Mouse (Mus musculus) T-helper 17 cell (primary cell): ENCODE measurements at regions not wholly inside any gene's neighbourhood (a gene's known extent, or its start where the extent isn't known, plus 50 kb on each side); places are given as distances from the start of the nearest gene placed in this dataset.

Source experiments
- in situ Hi-C, 2 experiments: fragments of 300-600 bp; cut with MboI, MseI; formaldehyde crosslinking; loops; 1 replicate in 1 of 2; 2 replicates in 1 of 2; pipeline ENCODE4 v1.15.1; 2025; ENCODE audit warnings: high pct_unique_total_duplicates in 2 of 2

DNA sequence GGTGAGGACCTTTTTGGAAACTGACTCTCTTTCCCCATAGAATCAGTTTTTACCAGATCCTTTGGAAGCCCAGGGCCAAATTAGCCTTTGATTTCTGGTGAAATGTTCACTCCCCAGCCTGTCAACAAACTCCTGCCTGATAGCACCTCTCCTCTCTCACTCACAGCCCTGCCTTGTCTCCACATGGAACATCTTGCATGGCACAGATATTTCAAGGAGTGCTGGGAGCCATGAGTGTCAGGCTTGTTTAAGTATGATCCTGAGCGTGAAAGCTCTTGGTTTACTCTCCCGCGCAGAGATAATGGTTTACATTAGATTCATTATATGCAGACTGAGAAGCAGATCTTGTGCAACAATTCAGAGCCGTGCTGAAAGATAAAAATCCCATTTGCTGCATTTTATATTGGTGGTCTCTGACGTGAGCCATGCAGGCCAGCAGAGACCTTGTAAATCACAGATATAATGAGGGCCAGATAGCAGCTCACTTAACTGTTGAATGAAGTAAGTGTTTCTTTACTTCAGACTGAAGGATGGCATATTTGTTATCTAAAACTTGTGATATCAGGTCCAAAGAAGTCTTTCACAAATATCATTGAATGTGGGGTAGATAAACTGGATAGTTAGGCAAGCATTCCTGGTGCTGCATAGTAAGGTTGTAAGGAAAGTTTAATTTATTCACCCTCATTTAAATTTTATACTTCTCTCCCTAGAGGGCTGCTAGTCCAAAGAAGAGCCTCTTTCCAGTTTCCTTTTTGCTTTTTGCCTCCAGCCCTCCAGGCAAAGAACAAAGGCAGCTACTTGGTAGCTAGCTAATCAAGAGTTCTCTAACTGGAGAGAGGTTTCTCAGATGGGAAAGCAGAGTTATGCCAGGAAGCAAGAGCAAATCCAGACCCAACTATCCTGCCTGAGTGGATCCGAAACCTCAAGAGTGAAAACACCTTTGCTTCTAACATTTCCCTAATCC lies 81.8 kb downstream of the Tbx18 start:
- in situ Hi-C loops, result no loop called here

DNA sequence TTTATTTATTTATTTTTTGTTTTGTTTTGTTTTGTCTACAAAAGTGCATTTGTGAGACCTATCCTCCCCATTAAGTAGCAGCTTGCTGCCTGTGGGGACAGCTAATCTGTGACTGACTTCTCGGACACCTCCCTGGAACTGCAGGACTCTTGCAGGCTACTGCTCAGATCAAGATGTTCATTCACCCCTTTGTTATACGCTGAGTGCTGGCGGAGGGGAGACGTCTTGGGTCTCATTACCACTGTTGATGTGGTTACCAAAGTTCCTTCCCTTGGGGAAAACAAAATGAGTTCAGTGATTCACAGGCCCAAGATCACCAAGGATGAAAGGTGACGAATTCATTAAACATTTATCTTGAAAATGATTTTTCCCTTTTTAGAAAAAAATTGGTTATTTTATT lies 82.7 kb downstream of the Tbx18 start:
- in situ Hi-C loops, result no loop called here

DNA sequence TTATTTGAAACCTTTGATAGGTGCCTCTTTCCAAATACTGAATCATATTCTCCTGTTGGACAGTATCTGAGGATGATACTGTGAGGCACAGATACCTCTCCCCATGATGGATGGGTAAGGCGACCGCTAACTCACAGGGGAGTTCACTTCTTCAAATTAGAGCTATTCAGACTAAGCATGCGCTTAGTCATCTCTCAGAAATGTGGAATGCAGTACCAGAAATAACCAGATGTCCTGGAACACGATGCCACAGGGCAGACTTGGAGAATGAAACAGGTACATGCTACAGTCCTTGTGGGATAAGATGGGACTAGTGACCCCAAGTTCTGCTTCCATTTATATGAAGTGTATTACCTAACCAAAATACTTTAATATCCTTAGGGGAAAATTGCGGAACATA lies 86.0 kb downstream of the Tbx18 start:
- in situ Hi-C loops, result no loop called here

DNA sequence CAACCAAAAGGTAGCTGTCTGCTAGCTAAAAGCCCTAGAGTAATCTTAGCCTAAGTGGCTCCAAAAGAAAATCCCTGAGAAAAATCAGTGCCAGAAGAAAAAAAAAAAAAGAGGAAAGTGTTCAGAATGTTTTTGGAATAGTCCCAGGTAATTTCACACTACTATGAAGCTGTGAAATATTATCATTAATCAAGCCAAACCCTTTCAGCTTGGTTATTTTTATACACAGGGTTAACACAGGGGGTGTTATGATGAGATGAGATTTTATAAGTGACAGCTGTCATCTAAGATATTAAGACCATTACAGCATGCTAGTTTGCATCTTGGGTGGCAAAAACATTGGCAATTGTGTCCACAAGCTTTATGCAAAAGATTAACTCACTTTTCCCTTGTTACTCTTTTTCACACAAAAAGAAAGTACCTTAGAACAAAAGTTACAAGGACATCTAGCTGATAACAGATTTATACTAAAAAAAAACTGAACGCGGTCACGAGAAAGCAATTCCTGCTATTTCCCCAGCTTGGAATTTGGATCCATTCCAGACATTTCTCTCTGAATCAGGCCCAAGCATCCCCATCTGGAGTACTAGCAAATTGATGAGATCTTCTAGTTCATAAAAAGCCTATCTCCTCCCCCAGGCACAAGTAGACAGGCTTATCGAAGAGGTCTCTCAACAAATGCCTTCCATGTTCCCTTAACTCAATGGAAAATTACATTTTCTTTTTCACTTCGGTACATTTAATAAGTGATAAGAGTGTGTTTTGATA lies 97.0 kb downstream of the Tbx18 start:
- in situ Hi-C loops, result no loop called here

DNA sequence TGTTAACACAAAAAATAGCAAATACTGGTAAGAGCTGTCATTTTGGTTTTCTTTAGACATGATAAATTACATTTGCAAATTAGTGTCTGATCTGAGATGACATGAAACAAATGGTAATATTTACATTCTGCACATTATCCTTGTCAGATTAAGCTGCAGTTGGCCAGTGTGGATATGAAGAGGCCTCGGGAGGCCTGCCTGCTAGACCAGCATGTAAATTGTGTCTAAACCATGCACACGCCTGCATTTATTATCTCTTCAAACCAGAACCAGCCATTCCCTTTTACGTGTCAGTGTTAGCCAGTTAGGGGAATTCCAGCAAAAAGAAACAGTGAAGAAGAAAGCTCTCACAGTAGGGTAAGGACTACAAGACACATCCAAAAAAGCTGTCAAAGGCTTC lies 104.6 kb downstream of the Tbx18 start:
- in situ Hi-C loops, result no loop called here

DNA sequence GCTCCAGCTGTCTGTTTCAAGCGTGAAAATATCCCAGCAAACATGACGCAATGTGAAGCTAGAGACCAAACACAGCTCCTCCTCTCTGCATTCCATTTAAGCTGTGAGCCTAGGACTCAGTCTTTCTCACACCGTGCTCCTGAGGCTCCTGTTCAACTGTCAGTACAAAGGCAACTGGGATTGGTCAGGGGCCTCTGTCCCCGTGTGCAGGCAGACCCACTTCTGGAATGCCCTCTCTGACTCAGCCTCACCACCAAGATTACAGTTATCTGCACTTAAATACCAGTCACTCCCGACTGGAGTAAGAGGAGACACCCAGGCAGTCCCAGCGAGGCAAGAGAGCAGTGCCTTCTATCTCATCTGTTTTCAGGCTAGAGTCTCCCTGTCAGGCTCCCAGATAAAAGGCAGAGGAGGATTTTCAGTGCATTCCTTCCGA lies 112.8 kb downstream of the Tbx18 start:
- in situ Hi-C loops, result no loop called here

DNA sequence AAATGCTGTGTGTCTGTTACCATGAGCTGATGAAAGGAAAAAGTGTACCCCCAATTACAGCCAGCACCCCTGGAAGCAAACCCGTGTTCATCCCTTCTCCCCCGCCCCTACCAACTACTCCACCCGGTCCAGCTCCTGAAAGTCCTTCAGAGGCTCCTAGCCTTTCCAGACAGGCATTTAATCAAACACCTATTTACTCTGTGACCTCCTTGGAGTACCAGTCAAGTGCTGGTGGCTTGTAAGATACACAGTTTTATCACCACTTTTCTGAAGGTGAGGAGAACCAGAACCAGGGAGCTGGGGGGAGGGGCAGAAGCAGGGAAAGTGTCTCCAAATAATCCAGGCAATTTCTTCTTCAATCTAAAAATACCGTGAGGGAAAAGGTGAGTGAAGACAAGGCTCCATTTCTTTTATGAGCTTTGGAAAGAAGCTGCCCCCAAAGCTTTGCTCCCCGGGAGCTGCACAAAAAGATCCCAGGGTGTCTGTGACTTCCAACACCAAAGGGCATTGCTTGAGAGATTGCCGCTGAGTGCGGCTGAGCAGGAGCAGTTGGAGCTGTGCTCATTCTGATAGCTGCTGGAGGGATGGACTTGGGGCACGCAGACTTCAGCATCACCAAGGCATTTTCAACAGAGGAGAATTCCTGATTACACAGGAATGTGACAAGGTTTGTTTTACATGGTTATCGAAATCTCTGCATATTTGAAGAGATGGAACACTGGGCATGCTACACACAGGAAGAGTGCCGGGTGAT lies 123.0 kb downstream of the Tbx18 start:
- in situ Hi-C loops, result no loop called here

DNA sequence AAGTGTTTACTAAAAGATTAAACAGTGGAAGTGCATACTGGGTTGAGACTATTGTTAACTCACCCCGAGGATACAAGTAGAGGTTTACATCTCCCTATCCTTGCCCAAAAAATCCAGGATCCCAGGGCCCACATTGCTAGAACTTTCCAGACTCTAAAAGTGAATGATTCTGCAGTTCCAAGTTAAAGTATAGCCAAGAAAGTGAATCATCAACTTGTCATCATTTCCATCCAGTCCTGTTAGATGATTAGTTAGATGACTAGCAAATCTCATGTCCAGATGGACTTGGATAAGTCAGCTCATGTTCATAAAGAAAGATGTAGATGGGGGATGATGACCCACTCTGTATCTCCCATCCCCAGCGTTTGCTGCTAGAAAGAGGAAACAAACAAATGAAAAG lies 155.5 kb downstream of the Tbx18 start:
- in situ Hi-C loops, result no loop called here

DNA sequence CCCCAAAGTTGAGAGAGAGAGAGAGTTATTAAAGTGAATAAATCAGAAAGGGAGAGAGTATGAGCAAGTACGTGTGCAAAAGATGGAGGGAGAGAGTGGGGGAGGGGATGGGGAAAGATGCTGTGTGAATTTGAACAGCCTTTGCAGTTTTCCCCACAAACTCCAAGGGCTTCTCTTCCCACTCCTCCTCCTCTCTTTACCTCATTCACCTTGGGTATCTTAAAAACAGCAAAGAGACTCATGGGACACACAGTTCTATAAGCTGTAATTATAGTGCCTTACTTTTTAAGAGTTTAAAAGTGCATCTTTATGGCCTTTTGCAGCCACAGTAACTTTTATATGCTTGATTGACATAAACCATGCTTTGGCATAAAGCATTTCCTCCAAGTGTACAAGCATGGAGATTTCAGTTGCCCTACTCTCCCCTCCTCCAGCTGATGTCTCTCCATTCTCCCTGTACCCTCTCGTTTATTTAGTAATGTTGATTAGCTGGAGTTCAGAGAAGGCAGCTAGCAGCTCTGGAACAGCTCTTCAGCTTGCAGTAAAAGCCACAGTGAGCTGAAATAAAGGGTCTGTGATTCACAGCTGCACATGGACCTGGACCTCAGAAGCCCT lies 156.7 kb downstream of the Tbx18 start:
- in situ Hi-C loops, result no loop called here

DNA sequence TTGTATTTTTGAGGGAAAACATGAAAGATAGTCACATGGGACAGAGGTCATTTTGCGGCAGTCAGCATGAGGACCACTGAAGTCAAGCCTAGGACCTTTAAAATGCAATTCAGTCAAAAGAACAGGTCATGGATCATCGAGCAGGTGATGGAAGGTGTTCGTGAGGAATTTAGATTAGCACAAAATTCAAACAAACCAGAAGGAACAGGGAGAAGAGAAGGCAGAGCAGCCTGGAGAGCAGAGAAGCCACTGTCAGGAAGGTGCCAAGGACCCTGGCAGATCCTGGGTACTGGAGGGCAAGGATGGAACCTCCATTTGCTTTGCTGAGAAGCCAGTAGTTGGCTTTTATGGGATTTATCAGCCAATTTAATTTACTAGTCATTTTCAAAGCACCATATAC lies 167.8 kb downstream of the Tbx18 start:
- in situ Hi-C loops, result no loop called here

DNA sequence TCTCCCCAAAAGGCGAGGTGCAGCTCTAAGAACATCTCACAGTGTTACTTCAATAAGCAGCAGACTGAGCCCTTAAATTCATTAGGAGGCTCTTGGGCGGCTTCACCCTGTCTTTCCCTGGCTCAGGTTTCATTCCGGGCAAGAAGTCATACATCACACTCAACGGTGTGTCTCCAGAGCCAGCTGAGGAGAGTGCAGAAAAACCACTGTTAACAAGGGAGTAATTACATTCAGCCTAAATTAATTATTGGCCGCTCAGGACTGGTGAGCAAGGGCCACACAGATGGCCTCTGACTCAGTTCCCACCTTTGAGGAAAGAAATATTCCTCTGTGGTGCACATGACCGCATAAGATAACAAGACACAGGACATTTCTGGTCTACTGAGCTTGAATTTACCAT lies 168.3 kb downstream of the Tbx18 start:
- in situ Hi-C loops, result no loop called here

DNA sequence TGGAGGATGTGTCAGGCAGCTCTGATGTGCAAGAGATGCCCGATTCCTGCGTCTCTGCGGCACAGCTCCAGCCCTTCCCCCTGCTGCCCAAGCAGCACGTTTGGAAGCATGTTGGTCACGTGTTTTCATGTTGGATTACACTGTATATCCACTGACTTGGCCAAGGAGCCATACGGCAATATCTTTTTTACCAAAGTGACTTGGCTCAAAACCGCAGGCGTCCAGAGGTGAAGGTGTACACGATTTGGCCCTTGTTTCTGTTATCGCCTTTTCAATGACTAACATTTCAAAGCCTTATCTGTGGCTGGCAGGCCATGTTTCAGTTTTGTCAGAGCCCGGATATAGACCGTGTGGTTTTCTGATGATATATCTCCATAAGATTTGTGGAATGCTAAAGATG lies 173.2 kb downstream of the Tbx18 start:
- in situ Hi-C loops, result no loop called here

DNA sequence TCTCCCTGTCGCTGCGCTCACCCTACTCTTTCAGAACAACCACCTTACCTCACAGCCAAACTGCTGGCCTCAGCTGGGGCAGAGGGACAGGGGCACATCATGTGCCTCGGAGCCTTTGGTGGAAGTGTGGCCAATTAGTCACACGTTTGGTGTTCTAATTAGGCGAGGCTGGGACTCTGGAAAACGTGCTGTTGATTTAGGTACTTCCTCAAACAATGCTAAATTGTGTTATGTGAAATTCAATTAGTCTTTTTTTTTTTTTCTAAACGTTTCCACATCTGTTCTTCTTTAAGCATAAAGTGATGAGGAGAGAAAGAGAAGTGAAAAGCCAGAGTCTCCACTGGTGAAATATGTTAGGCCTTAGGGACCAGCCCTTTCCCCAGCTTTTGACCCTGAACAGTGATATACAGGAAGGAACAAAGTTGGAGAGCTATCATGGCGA lies 174.1 kb downstream of the Tbx18 start:
- in situ Hi-C loops, result no loop called here

DNA sequence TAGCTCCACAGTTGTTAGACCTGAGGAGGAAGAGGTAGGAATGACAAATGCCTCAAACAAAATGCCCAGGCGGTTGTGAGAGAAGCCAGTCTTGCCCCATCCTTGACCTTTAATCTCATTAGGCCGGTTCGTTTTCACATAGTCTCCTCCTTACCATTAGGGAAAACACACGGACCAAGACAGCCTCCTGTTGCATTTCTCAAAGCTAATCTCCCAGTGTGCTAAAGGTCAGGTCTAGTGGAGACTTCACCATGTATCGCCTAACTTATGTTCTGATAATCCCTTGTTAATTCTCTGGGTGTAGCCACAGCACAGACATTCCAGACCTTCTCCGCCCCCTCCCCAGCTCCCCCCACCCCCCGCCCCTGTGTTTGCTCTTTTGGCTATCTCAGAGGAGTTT lies 174.5 kb downstream of the Tbx18 start:
- in situ Hi-C loops, result no loop called here

DNA sequence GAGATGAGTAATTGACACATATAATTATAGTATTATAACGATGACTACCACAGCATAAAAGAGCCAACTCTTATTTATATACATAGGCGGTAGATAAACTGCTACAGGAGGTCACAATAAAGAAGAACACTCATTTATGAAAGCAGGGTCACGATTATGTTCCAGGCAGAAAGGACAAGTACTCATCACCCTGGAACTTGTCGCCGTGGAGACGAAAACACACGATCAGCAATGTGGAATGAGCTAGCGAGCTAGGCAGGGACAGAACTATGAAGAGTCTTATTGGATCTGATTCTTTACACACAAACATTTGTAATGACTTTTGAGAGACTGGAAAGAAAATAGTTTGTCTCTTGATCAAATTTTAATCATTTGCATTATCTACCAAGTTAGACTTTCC lies 197.9 kb downstream of the Tbx18 start:
- in situ Hi-C loops, result no loop called here

DNA sequence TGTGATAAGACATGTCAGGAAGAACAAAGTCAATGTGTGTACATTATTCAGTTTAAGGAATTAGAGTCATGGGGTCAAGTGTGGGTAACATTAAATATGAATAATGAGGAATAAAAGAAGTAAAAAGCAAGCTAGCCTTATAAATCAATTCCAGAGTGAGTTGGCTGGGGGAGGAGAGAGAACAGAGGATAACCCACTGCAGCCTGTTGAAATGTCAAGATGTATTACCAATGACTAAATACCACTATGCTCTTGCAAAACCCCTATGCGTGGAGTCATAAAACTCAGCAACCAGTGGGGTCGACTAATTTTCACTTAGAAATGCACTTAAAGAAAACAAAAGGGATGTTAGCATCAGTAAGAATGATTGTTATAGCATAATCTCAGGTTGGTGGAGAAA lies 201.2 kb downstream of the Tbx18 start:
- in situ Hi-C loops, result no loop called here

DNA sequence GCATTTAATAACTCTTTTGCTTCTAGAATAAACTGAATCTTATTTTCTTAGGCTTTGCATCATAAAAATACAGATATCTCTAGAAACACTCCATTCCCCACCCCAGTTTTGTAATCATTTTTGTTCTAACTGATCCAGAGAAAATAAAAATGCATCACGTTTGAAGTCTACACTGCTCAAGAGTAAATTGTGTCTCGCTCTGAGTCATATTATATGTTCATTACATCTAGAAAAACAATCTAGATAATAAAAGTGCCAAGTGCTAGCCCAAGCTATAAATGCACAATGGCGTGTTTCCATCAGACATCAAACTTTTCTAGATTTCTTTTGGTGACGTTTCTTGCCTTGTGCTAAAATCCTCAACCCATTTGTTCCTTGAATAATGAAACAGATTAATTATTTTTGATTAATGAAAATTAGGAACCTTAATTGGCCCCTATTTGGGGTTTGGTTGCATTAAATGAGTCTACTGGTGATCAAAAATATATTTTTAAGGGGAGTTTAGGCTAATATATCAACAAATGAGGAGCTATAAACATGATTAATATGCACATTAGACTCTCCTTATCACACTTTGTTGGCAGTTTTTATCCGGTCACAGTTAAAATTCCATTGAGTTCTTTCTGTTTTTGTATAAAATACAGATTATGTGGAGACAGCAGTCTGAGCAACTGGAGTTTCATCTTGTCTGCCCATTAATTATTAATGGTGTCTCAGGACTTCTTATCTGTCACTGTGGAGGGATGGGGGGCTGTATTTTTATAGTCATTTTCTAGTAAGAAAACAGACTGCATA lies 206.0 kb downstream of the Tbx18 start:
- in situ Hi-C loops, result no loop called here

DNA sequence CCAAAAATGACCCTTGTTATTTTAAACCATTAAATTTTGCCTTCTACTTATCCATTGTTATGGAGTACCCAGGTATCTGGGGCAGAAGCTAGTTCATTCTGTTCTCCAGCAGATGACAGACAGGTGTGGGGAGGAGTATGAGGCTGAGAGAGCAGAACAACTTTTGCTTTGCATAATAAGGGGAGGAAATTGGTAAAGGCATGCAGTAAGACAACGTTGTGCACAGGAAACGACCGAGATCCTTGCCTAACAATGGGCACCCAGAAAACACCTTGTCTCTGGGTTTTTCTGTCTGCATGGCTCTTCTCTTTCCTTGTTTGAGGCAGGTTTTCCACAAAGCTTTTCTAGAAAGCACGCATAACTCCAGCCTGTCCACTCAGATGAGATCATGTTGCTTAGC lies 220.4 kb downstream of the Tbx18 start:
- in situ Hi-C loops, result no loop called here

DNA sequence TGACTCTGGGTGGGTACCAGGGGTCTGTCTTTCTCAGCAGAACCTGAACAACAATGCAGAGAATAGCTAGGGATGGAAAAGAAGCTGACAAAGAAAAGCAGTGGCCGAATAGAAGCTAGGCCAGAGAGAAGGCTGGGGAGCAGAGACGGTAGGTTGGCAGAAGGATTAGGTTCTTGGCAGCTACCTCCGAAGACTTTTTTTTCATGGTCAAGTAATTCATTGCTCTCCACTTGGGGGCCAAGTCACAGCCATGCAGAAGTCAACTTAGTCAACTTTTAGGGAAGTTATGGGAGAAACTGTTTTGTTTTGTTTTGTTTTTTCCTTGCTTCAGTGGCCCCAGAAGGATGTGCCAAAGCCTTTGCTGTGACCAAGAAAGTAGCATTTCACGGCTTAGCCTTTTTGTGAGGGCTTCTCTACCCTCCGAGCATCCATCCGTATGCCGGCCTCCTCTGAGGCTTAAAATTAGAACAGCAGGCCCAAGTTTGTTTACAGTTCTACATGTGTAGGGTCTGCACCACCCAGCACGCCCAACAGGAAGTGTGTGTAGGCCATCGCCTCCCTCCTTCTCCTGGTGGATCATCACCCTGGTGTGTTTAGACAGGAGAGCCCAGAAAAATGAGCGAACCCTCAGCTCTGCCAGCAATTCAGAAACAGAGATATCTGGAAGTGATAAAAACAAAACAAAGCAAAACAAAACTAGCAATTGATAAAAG lies 226.2 kb downstream of the Tbx18 start:
- in situ Hi-C loops, result no loop called here

DNA sequence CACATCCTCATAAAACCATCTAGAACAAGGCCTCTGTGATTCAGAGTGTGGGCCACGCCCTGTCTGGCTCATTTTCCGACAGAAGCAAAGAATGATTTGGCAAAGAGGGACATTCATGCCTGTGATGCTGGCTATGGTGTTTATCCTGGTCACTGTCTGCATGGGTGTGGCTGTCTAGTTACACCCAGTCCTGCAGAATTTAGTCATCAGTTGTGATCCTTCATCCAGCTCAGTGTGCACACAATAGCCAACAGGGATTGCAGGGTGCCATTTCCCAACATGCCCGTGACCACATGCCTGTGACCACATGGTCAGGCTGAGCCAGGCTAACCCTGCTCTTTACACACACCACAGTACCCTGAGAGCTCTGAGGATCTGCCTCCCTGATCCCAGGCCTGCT lies 208.8 kb upstream of the Cep162 start:
- in situ Hi-C loops, result no loop called here
